In the genomic region with DNA sequence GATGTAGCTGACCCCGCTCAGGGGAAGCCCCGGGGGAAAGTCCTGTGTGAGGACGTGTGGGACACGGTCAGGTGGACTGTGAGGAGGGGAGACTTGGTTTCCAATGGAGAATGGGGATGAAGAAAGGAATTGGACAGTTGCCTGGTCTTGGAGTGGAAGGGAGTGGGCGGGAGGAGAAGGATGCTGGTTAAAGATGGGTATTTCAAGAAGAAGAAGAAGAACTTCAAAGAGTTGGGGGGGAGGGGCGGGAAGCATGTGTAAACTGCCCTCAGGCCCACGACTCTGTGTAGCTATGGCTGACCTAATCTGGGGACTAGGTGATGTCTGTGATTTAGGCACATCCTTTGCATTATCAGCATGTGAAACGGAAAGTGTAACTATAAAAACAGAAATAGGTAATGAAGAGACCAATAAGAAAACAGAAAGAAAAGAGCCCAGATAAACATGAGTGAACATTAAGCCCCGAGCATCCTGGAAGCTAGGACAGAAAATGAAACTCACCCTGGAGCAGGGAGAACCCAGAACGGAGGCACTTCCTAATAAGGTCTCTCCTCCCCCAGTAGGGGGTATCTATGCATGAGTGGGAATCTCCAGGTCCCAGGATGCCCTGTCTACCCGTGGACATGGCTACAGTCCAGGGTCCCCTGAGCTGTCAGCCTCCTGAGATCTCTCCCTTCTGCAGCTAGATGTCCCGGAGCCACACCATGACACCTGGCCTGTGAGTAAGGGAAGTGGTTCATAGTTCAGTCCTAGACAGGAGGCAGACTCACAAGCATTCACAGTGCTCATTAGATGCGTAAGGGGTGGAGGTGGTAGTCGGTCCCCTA, we compare ENCODE assay signal across 8 mouse cellular contexts. TPM values are rescaled to one million over a fixed set of nuclear protein-coding genes. Genes with fewer than 3 reads are reported as not detected.
DNase-seq lines count a peak whose midpoint lies in the region; ATAC-seq lines count a peak whose summit lies in the region.

No protein-coding gene starts in this region.

- H3K4me2 ChIP-seq in lung, embryonic 16.5 days (ENCODE audit: low read depth, low read length): peak overlapping the region; percentile 66
- H3K4me2 ChIP-seq in intestine, embryonic 15.5 days (replicated peaks): peak overlapping the region; percentile 83

- peaks cover 10% of the 10 kb centered on the region for H3K4me1 ChIP-seq in lung, embryonic 16.5 days (replicated peaks; ENCODE audit: control insufficient read depth, insufficient read depth, low read length)
- H3K4me1 ChIP-seq in intestine, embryonic 15.5 days (replicated peaks): peaks cover 12% of the 10 kb centered on the region

- H3K4me3 ChIP-seq in lung, embryonic 16.5 days (ENCODE audit: low read length): peak overlapping the region; percentile 49; the same call in 1 of the 2 replicates
- peak overlapping the region; percentile 45; the same call in 1 of the 2 replicates for H3K4me3 ChIP-seq in intestine, embryonic 15.5 days (replicated peaks)

- peak overlapping the region; percentile 10; the same call in 1 of the 2 replicates for H3K27ac ChIP-seq in lung, embryonic 16.5 days (ENCODE audit: low read length)
- no peak overlapping the region for H3K27ac ChIP-seq in intestine, embryonic 15.5 days

- 42% methylated on average over 14 of the region's 14 CpGs for WGBS in lung, embryonic 16.5 days
- 52% methylated on average over 14 of the region's 14 CpGs for WGBS in intestine, embryonic 15.5 days

- intact Hi-C loops in heart, postnatal 14 days (cut with DNase I): no loop called here

- no peaks in the 10 kb centered on the region for H3K36me3 ChIP-seq in lung, embryonic 16.5 days (ENCODE audit: control insufficient read depth, insufficient read depth, low read length)
- no peaks in the 10 kb centered on the region for H3K36me3 ChIP-seq in intestine, embryonic 15.5 days
- no peaks in the 10 kb centered on the region for H3K36me3 ChIP-seq in splenic B cell, adult 2 months (ENCODE audit: control insufficient read depth, insufficient read depth, low read length, poor library complexity, severe bottlenecking)

- no peak for ATAC-seq in lung, embryonic 16.5 days (ENCODE audit: low read depth)
- no peak; the same call in 1 of the 2 replicates for ATAC-seq in intestine, embryonic 15.5 days

- H3K9me3 ChIP-seq in lung, embryonic 16.5 days (ENCODE audit: control insufficient read depth, low read length): no peaks in the 10 kb centered on the region
- no peaks in the 10 kb centered on the region for H3K9me3 ChIP-seq in intestine, embryonic 15.5 days

- no peaks in the 10 kb centered on the region for H3K27me3 ChIP-seq in lung, embryonic 16.5 days (ENCODE audit: control insufficient read depth, insufficient read depth, low read depth, low read length)
- no peaks in the 10 kb centered on the region for H3K27me3 ChIP-seq in intestine, embryonic 15.5 days (replicated peaks)
- H3K27me3 ChIP-seq in splenic B cell, adult 2 months (ENCODE audit: control insufficient read depth, insufficient read depth, low read length, poor library complexity, severe bottlenecking): no peaks in the 10 kb centered on the region

- peak; percentile 93 for DNase-seq in heart, adult 11 months
- DNase-seq in heart, postnatal 14 days: no peak
- DNase-seq in lung, postnatal 25 days (ENCODE audit: low spot score): no peak
- DNase-seq in splenic B cell, adult 2 months (ENCODE audit: low read depth, low spot score): peak; percentile 46
- no peak for DNase-seq in frontal cortex, postnatal 10 days (ENCODE audit: low spot score in 2 of 2)
- DNase-seq in ovary, adult 18-20 months (ENCODE audit: low spot score): no peak

- H3K9ac ChIP-seq in lung, embryonic 16.5 days (ENCODE audit: low read length): 0 out of 2 replicates have a peak overlapping the region, but pooled peaks have one; percentile 57
- no peak overlapping the region for H3K9ac ChIP-seq in intestine, embryonic 15.5 days

RNA-seq across cellular contexts. Expression of a gene that starts 0.4 kb away (rescaled TPM):
- total RNA-seq in heart, postnatal 14 days (2021): 10 to 100 TPM in 1 of 2 experiments, 1 to 10 TPM in 1; 9.7 to 10.5 TPM
- 6.7 and 8.2 TPM in 2 replicates for polyA plus RNA-seq in lung, embryonic 16.5 days (2015; fragmentation: Nextera tagmentation; extraction: Ambion mirVana)
- polyA plus RNA-seq in intestine, embryonic 15.5 days (2015; fragmentation: Nextera tagmentation; extraction: Ambion mirVana): 1.8 and 2.6 TPM in 2 replicates

RNA-seq across cellular contexts. Expression of a gene that starts 38.7 kb away (rescaled TPM):
- total RNA-seq in heart, postnatal 14 days (2021): 1 to 10 TPM; 1.6 to 1.8 TPM
- polyA plus RNA-seq in lung, embryonic 16.5 days (2015; fragmentation: Nextera tagmentation; extraction: Ambion mirVana): 3.2 and 5.4 TPM in 2 replicates
- 2.2 and 5.1 TPM in 2 replicates for polyA plus RNA-seq in intestine, embryonic 15.5 days (2015; fragmentation: Nextera tagmentation; extraction: Ambion mirVana)

RNA-seq across cellular contexts. Expression of a gene that starts 59.6 kb away (rescaled TPM):
- total RNA-seq in heart, postnatal 14 days (2021): 10 to 100 TPM; 85.8 to 86.9 TPM
- polyA plus RNA-seq in lung, embryonic 16.5 days (2015; fragmentation: Nextera tagmentation; extraction: Ambion mirVana): 42.1 and 43.1 TPM in 2 replicates
- 41.4 and 41.6 TPM in 2 replicates for polyA plus RNA-seq in intestine, embryonic 15.5 days (2015; fragmentation: Nextera tagmentation; extraction: Ambion mirVana)

Comparison
In these comparisons a context has a peak if more than half of its experiments do, and no peak if none do; other contexts are left out.
1. DNase-seq: peak in heart, adult 11 months (single experiment) and splenic B cell, adult 2 months (single experiment); none in heart, postnatal 14 days (0 of 2), lung, postnatal 25 days (single experiment), frontal cortex, postnatal 10 days (0 of 2) and ovary, adult 18-20 months (single experiment).